Mouse (Mus musculus) neural tube, embryonic 13.5 days (tissue): Measurements from ENCODE around the gene Irgq. TPM values are rescaled to one million over a fixed set of nuclear protein-coding genes. Genes with fewer than 3 reads are reported as not detected.
"Not testable (repeated sequence)": the region's sequence is repeated elsewhere in the genome, so short reads cannot be mapped to it uniquely, and the experiment has no call there.

Experiments used
- ATAC-seq: fragments of 200-750 bp; cut with Nextera tagmentation; 2 replicates; pipeline ENCODE4 v1.8.0; 2017; ENCODE audit warnings: low read depth, mild to moderate bottlenecking, moderate TSS enrichment, moderate library complexity
- H3K27ac ChIP-seq: fragments of 300-500 bp; sonication (generic); replicated peaks from 2 replicates; pipeline ENCODE4 v1.5.1; 2015; ENCODE audit warnings: moderate library complexity, mild to moderate bottlenecking, inconsistent platforms
- H3K27me3 ChIP-seq: fragments of 300-500 bp; sonication (generic); 2 replicates; pipeline ENCODE4 v1.6.1; 2015; ENCODE audit warnings: mild to moderate bottlenecking, inconsistent platforms
- H3K36me3 ChIP-seq: fragments of 300-500 bp; sonication (generic); 2 replicates; pipeline ENCODE4 v1.6.1; 2015; ENCODE audit warnings: mild to moderate bottlenecking, inconsistent platforms
- H3K4me1 ChIP-seq: fragments of 300-500 bp; sonication (generic); replicated peaks from 2 replicates; pipeline ENCODE4 v1.6.1; 2015; ENCODE audit warnings: inconsistent platforms
- H3K4me2 ChIP-seq: fragments of 300-500 bp; sonication (generic); 2 replicates; pipeline ENCODE4 v1.6.1; 2015; ENCODE audit warnings: inconsistent platforms, mild to moderate bottlenecking, moderate library complexity
- H3K4me3 ChIP-seq: fragments of 300-500 bp; sonication (generic); 2 replicates; pipeline ENCODE4 v1.5.1; 2015; ENCODE audit warnings: mild to moderate bottlenecking, inconsistent platforms
- H3K9ac ChIP-seq: fragments of 300-500 bp; sonication (generic); 2 replicates; pipeline ENCODE4 v1.6.1; 2015; ENCODE audit warnings: moderate library complexity, mild to moderate bottlenecking, inconsistent platforms
- H3K9me3 ChIP-seq: fragments of 300-500 bp; sonication (generic); 2 replicates; pipeline ENCODE4 v1.6.1; 2016; ENCODE audit warnings: inconsistent platforms
- WGBS: fragments of 180-500 bp; shearing (Covaris S2); methylation state at CpG from one replicate; pipeline ENCODE4 v1.1.7; 2015; 5-methylcytosine and 5-hydroxymethylcytosine counted together
- polyA plus RNA-seq: library from polyadenylated mRNA; unstranded; fragments of >200 nt; fragmentation: Nextera tagmentation; extraction: Ambion mirVana; gene quantifications from 2 replicates; pipeline ENCODE4 v1.2.1, GENCODE M21; 2015

Gene Irgq
- 20.9 and 21.2 TPM in 2 replicates for polyA plus RNA-seq

DNA sequence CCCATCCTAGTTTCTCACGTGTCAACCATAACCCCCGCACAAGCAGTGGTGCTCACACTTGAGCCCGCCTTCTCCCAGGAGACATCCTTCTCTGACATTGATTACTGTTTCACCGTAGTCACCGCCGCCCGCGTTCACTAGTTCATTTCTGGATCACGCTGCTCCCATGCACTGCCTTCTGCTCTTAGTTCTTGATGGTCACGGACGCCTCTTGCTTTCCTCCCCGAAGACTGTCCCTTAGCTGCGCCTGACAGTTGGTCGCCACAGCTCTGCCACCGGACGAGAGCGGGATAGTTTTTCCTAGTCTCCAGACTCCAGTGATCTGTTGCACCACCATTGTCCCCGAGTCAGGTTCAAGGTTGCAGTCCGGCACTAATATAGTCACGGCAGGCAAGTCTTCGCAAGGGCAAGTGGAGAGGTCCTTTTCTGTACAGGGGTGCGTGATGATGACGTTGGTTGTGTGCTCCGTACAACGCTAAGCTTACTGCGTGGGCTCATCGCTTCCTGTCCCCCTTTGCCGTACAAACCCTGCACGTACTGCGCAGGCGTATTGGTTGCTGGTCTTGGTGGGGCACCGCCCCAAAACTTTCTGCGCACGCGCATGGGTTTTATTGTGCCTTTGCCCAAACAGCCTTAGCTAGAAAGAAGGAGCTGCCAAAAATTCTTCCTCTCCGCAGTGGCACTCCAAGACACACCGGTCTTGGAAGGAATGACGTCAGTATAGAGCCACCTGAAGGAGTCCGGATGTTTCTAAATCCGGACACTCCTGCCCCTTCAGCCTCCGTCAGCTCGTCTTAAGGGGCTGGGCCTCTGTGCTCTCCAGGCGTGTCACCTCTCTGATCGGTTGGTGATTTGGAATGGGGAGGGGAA is at the start of gene Irgq:
Gene Irgq (plus strand): TSS at position 628 of the 870 bp plus-strand sequence.
- ATAC-seq = peak; percentile 94
- 2% methylated on average over 44 of the region's 44 CpGs for WGBS
- H3K4me1 ChIP-seq = peaks cover 49% of the 10 kb centered on the region
- peak within 1 kb of the TSS; percentile 88 for H3K4me2 ChIP-seq
- peak within 1 kb of the TSS; percentile 93 for H3K9ac ChIP-seq
- H3K27ac ChIP-seq = peak within 1 kb of the TSS; percentile 89
- no peaks in the 10 kb centered on the region for H3K9me3 ChIP-seq
- H3K27me3 ChIP-seq = peaks cover 9% of the 10 kb centered on the region
- H3K4me3 ChIP-seq = peak within 1 kb of the TSS; percentile 59
- peaks cover 28% of the 10 kb centered on the region for H3K36me3 ChIP-seq

- ATAC-seq = peak; percentile 6
These were observed 49.5 kb upstream of the Irgq start for GRCm38 (mm10) chr7:24480986-24481473.

DNA sequence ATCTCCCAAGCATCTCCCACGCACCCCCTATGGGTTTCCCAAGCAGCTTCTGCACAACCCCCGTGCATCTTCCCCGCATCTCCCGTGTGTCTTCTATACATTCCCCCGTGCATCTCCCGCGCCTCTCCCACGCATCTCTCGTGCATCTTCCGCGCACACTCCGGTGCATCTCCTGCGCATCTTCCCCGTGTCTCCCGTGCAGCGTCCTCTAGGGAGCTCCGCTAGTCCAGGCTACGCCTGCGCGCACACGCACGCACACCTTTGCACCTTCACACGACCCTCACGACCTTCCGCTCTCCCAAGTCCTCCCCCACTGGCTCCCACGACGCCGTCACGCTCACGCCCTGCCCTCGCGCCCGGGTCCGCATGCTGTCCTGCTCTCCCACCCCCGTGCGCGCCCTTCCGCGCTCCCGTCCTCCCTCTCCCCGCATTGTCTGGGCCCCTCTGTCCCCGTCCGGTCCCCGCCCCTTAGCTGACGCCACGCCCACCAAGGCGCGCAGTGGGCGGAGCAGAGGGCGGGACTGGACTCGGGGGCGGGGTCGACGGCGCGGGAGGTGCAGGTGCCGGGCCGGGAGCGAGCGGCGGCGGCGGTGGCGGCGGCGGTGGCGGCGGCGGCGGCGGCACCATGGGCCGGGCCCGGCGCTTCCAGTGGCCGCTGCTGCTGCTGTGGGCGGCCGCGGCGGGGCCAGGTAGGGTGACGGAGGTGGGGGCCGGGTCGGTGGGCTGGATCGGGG is 48.8 kb upstream of the Irgq start, which contains the start of gene Cadm4:
Gene Cadm4 (plus strand): TSS at position 550 of the 734 bp plus-strand sequence.
- Histone ChIP-seq H3K4me1 (peaks cover 62% of the 10 kb centered on the region), H3K4me3 (peak within 1 kb of the TSS; percentile 76), H3K9ac (peak within 1 kb of the TSS; percentile 96), H3K4me2 (peak within 1 kb of the TSS; percentile 86), H3K27ac (peak within 1 kb of the TSS; percentile 86), H3K36me3 (no peaks in the 10 kb centered on the region), H3K9me3 (no peaks in the 10 kb centered on the region), H3K27me3 (no peaks in the 10 kb centered on the region)
- ATAC-seq = peak; percentile 85
- WGBS = under 1% methylated on average over 72 of the region's 83 CpGs

More at GRCm38 (mm10) chr7:24480986-24481473, 49.5 kb upstream of the Irgq start:
- Histone ChIP-seq H3K4me3 (peak overlapping the region; percentile 76), H3K36me3 (no peaks in the 10 kb centered on the region), H3K9me3 (no peaks in the 10 kb centered on the region), H3K4me1 (peaks cover 56% of the 10 kb centered on the region), H3K4me2 (peak overlapping the region; percentile 86), H3K27ac (peak overlapping the region; percentile 86), H3K27me3 (no peaks in the 10 kb centered on the region), H3K9ac (peak overlapping the region; percentile 96)
- 13% methylated on average over 14 of the region's 14 CpGs for WGBS

DNA sequence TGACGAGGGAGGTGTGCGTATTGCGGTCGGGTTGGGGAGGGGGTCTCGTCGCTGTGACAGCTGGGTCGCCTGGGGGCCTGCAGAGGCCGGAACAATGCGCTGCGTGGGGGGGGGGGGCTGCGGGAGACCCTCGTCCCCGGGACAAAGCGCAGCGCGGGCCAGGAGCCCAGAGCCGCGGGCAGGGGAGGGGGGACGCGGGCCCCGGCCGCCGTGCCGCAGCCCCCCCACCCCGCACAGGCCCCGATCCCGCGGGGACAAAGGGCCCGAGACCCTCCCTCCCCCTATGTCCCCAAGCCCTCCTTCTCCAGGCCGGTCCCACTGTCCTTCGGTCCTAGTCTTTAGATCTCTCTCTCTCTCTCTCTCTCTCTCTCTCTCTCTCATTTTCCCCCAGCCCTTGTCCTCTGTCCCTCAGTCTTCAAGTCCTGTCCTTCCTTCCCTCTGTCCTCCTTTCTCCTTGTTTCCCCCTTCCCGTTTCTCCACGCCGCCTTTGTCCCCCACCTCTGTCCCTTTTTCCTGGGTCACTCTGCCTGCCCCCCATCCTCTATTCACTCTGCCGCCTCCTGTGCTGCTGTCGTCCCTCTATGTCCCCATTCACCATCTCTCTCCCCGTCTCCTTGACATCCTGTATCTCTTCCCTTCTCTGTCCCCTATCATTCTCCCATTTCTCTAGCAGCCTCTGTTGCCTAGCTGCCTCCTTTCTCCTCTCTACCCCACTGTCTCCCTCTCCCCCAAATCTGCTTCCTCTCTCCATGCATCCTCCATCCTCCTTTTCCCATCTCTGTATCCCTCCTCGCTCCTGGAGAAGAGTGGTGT is 48.1 kb upstream of the Irgq start:
- H3K4me1 ChIP-seq = peaks cover 70% of the 10 kb centered on the region

GRCm38 (mm10) chr7:24483291-24483690 is 47.2 kb upstream of the Irgq start:
- not testable (repeated sequence) for ATAC-seq

More for the DNA sequence above, 48.1 kb upstream of the Irgq start:
- Histone ChIP-seq H3K4me3 (peak overlapping the region; percentile 76), H3K9me3 (no peaks in the 10 kb centered on the region), H3K27ac (peak overlapping the region; percentile 86), H3K36me3 (no peaks in the 10 kb centered on the region), H3K4me2 (peak overlapping the region; percentile 86), H3K27me3 (no peaks in the 10 kb centered on the region), H3K9ac (peak overlapping the region; percentile 96)
- 2% methylated on average over 16 of the region's 38 CpGs for WGBS
- ATAC-seq = peak; percentile 37

DNA sequence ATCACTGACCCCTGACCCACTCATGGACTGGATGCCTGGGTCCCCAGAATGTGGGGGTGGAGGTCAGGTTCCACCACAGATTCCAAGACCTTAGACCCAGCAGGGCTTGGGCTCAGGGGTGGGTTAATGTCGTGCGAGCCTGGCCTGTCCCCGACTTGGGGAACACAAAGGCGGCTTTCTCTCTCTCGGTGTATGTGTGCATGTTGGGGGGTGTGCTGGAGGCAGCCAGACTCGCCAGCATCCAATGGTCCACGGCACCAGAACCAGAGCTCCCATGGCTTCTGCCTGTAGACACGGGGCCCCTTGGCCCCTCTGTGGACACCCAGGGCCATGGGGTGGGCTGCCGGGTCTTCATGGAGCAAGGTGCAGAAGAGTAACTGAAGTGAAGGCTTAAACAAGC is 45.0 kb upstream of the Irgq start:
- Histone ChIP-seq H3K9me3 (no peaks in the 10 kb centered on the region), H3K36me3 (0 out of 2 replicates have a peak, but pooled peaks cover 11% of the 10 kb centered on the region), H3K27me3 (no peaks in the 10 kb centered on the region), H3K9ac (peak overlapping the region; percentile 71), H3K4me3 (peak overlapping the region; percentile 29), H3K27ac (peak overlapping the region; percentile 81), H3K4me2 (peak overlapping the region; percentile 86), H3K4me1 (peaks cover 66% of the 10 kb centered on the region)
- no peak for ATAC-seq
- WGBS = 77% methylated on average over 9 of the region's 9 CpGs

More at GRCm38 (mm10) chr7:24483291-24483690, 47.2 kb upstream of the Irgq start:
- Histone ChIP-seq H3K4me3 (peak overlapping the region; percentile 76), H3K9ac (peak overlapping the region; percentile 96), H3K4me1 (peaks cover 77% of the 10 kb centered on the region), H3K4me2 (peak overlapping the region; percentile 86), H3K27ac (peak overlapping the region; percentile 86; the same call in 1 of the 2 replicates)
- not testable (repeated sequence) for H3K36me3 ChIP-seq, H3K9me3 ChIP-seq, H3K27me3 ChIP-seq
- 49% methylated on average over 6 of the region's 6 CpGs for WGBS

GRCm38 (mm10) chr7:24486654-24487130 is 43.8 kb upstream of the Irgq start:
- WGBS = 33% methylated on average over 9 of the region's 9 CpGs
- peak; percentile 45 for ATAC-seq
- Histone ChIP-seq H3K9ac (peak overlapping the region; percentile 71), H3K27me3 (no peaks in the 10 kb centered on the region), H3K36me3 (0 out of 2 replicates have a peak, but pooled peaks cover 16% of the 10 kb centered on the region), H3K4me2 (peak overlapping the region; percentile 86), H3K4me1 (peaks cover 58% of the 10 kb centered on the region), H3K4me3 (peak overlapping the region; percentile 29), H3K9me3 (no peaks in the 10 kb centered on the region), H3K27ac (peak overlapping the region; percentile 81)

DNA sequence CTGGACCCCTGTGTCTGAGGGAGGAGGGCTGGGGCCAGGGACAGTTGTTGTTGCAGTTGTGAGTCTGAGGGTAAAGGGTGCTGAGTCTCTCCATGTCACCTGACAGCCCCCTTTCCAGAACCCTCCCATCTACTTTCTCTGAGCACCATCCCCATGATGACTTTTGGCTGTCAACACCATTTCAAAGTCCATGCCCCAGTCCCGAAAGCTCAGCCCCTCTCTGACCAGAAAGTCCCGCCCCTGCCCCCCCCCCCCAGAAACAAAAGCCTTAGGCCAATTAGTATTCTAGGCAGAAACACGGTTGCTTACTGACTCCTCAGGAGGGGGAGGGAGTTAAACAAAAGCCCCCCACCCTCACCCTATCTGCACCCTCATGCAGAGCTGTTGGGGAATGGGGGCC is 43.1 kb upstream of the Irgq start:
- peak; percentile 9; the same call in 1 of the 2 replicates for ATAC-seq

DNA sequence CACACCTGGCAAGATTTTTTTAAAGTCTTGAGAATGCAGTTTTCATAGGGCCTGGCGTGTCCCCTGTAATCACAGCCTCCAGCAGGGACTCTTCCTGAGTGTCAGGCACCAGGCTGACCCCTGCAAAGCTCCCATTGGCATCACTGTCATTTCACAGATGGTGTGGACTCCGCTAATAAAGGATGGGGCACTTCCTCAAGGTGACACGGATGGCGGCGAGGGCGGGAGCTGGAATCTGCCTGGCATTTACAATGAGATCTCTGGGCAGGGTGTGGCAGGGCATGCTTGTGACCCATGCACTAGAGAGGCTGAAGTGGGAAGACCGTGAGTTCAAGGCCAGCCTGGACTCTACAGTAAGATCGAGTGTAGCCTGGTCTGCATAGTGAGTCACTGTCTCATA is 42.2 kb upstream of the Irgq start:
- no peaks in the 10 kb centered on the region for H3K9me3 ChIP-seq
- ATAC-seq = no peak
- H3K27ac ChIP-seq = no peak overlapping the region
- H3K9ac ChIP-seq = no peak overlapping the region
- no peaks in the 10 kb centered on the region for H3K27me3 ChIP-seq
- peaks cover 25% of the 10 kb centered on the region for H3K36me3 ChIP-seq
- peaks cover 51% of the 10 kb centered on the region for H3K4me1 ChIP-seq
- no peak overlapping the region for H3K4me2 ChIP-seq
- WGBS = 86% methylated on average over 8 of the region's 8 CpGs
- H3K4me3 ChIP-seq = no peak overlapping the region

More for the DNA sequence above, 43.1 kb upstream of the Irgq start:
- peak overlapping the region; percentile 81 for H3K27ac ChIP-seq
- peak overlapping the region; percentile 86 for H3K4me2 ChIP-seq
- no peaks in the 10 kb centered on the region for H3K27me3 ChIP-seq
- H3K4me1 ChIP-seq = peaks cover 58% of the 10 kb centered on the region
- H3K9me3 ChIP-seq = no peaks in the 10 kb centered on the region
- peak overlapping the region; percentile 71 for H3K9ac ChIP-seq
- H3K4me3 ChIP-seq = peak overlapping the region; percentile 29; the same call in 1 of the 2 replicates
- peaks cover 23% of the 10 kb centered on the region for H3K36me3 ChIP-seq
- WGBS = 31% methylated on average over 3 of the region's 3 CpGs

- Histone ChIP-seq H3K4me1 (peaks cover 26% of the 10 kb centered on the region), H3K9me3 (no peaks in the 10 kb centered on the region), H3K27ac (no peak overlapping the region), H3K4me2 (peak overlapping the region; percentile 35), H3K4me3 (0 out of 2 replicates have a peak overlapping the region, but pooled peaks have one; percentile 9), H3K9ac (0 out of 2 replicates have a peak overlapping the region, but pooled peaks have one; percentile 19), H3K36me3 (peaks cover 58% of the 10 kb centered on the region), H3K27me3 (peaks cover 10% of the 10 kb centered on the region; the same call in 1 of the 2 replicates)
- 20% methylated on average over 43 of the region's 43 CpGs for WGBS
- no peak for ATAC-seq
These were observed 30.5 kb upstream of the Irgq start for GRCm38 (mm10) chr7:24499856-24500577.
